Mouse (Mus musculus): ENCODE measurements around the gene Apbb1. TPM values are rescaled to one million over a fixed set of nuclear protein-coding genes. Genes with fewer than 3 reads are reported as not detected.

Gene Apbb1
- total and polyA plus RNA-seq, 2 experiments: 1.1 to 1.6 TPM

- Histone ChIP-seq H3K9ac (ENCODE audit: low read depth, low read length) (no peak overlapping the region), H3K27me3 (ENCODE audit: control insufficient read depth, insufficient read depth, low read length) (no peaks in the 10 kb centered on the region), H3K79me2 (ENCODE audit: control insufficient read depth, insufficient read depth, low read length) (no peaks in the 10 kb centered on the region), H3K36me3 (ENCODE audit: control insufficient read depth, insufficient read depth, low read length) (peaks cover 27% of the 10 kb centered on the region), H3K27ac (replicated peaks; ENCODE audit: insufficient read depth, low read depth, low read length) (no peak overlapping the region), H3K4me1 (ENCODE audit: control insufficient read depth, insufficient read depth, low read length) (peaks cover 3% of the 10 kb centered on the region; the same call in 1 of the 2 replicates), H3K4me3 (ENCODE audit: insufficient read depth, low read depth, low read length) (no peak overlapping the region)
- DNase-seq (ENCODE audit: extremely low read depth, low read depth, low spot score): no peak
- WGBS: 62% methylated on average over 3 of the region's 3 CpGs
- no peak for TF ChIP-seq CTCF (IDR thresholded peaks at IDR 0.05; ENCODE audit: low read depth, low read length)
- no peak for TF ChIP-seq POLR2A (IDR thresholded peaks at IDR 0.05; ENCODE audit: extremely low read depth, insufficient read depth, low read length)
Measured at GRCm38 (mm10) chr7:105619701-105620100, 38.2 kb upstream of the Apbb1 start.

- TF ChIP-seq POLR2A (IDR thresholded peaks at IDR 0.05; ENCODE audit: extremely low read depth, insufficient read depth, low read length) (no peak), CTCF (IDR thresholded peaks at IDR 0.05; ENCODE audit: low read depth, low read length) (no peak)
- 97% methylated on average over 22 of the region's 22 CpGs for WGBS
- no peaks in the 10 kb centered on the region for H3K27me3 ChIP-seq (ENCODE audit: control insufficient read depth, insufficient read depth, low read length)
- no peak overlapping the region for H3K4me3 ChIP-seq (ENCODE audit: insufficient read depth, low read depth, low read length)
- no peak for DNase-seq (ENCODE audit: extremely low read depth, low read depth, low spot score)
- no peak overlapping the region for H3K27ac ChIP-seq (replicated peaks; ENCODE audit: insufficient read depth, low read depth, low read length)
- no peak overlapping the region for H3K9ac ChIP-seq (ENCODE audit: low read depth, low read length)
- H3K36me3 ChIP-seq (ENCODE audit: control insufficient read depth, insufficient read depth, low read length): peaks cover 20% of the 10 kb centered on the region
- H3K4me1 ChIP-seq (ENCODE audit: control insufficient read depth, insufficient read depth, low read length): peaks cover 3% of the 10 kb centered on the region; the same call in 1 of the 2 replicates
- H3K79me2 ChIP-seq (ENCODE audit: control insufficient read depth, insufficient read depth, low read length): no peaks in the 10 kb centered on the region
Measured at GRCm38 (mm10) chr7:105617810-105618209, 36.4 kb upstream of the Apbb1 start.

- Histone ChIP-seq H3K79me2 (ENCODE audit: control insufficient read depth, insufficient read depth, low read length) (no peaks in the 10 kb centered on the region), H3K9ac (ENCODE audit: low read depth, low read length) (no peak overlapping the region), H3K4me3 (ENCODE audit: insufficient read depth, low read depth, low read length) (no peak overlapping the region), H3K4me1 (ENCODE audit: control insufficient read depth, insufficient read depth, low read length) (peaks cover 3% of the 10 kb centered on the region; the same call in 1 of the 2 replicates), H3K27me3 (ENCODE audit: control insufficient read depth, insufficient read depth, low read length) (no peaks in the 10 kb centered on the region), H3K36me3 (ENCODE audit: control insufficient read depth, insufficient read depth, low read length) (peaks cover 23% of the 10 kb centered on the region), H3K27ac (replicated peaks; ENCODE audit: insufficient read depth, low read depth, low read length) (no peak overlapping the region)
- DNase-seq (ENCODE audit: extremely low read depth, low read depth, low spot score): peak; percentile 54
- 65% methylated on average over 6 of the region's 6 CpGs for WGBS
- no peak for TF ChIP-seq CTCF (IDR thresholded peaks at IDR 0.05; ENCODE audit: low read depth, low read length)
Measured at GRCm38 (mm10) chr7:105616561-105616960, 35.1 kb upstream of the Apbb1 start.

- H3K9ac ChIP-seq (ENCODE audit: low read depth, low read length): no peak overlapping the region
Measured at GRCm38 (mm10) chr7:105615720-105616119, 34.3 kb upstream of the Apbb1 start.

DNA sequence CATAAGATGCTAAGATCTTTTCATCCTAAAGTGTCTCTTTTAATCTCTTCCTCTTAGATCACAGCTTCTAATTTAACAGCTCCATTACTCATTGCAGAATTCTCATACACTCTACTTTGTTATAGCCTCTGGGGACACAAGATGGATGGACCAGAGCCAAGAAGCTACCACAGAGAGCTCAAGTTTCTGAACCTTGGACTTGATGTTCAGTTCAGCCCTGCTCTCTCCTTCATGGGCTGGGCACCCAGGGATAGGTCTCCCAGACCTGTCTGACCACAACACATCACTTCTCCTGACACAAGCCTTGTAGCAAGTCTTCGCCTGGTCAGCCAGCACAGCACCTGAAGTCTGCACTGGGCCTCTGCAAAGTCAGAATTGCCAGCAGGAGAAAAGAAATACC is 32.9 kb upstream of the Apbb1 start:
- H3K9ac ChIP-seq (ENCODE audit: low read depth, low read length): no peak overlapping the region
- no peak overlapping the region for H3K27ac ChIP-seq (replicated peaks; ENCODE audit: insufficient read depth, low read depth, low read length)
- H3K4me3 ChIP-seq (ENCODE audit: insufficient read depth, low read depth, low read length): no peak overlapping the region
- no peak for DNase-seq (ENCODE audit: extremely low read depth, low read depth, low spot score)
- no peaks in the 10 kb centered on the region for H3K79me2 ChIP-seq (ENCODE audit: control insufficient read depth, insufficient read depth, low read length)
- H3K27me3 ChIP-seq (ENCODE audit: control insufficient read depth, insufficient read depth, low read length): no peaks in the 10 kb centered on the region
- peaks cover 34% of the 10 kb centered on the region for H3K36me3 ChIP-seq (ENCODE audit: control insufficient read depth, insufficient read depth, low read length)
- TF ChIP-seq CTCF (IDR thresholded peaks at IDR 0.05; ENCODE audit: low read depth, low read length) (no peak), POLR2A (IDR thresholded peaks at IDR 0.05; ENCODE audit: extremely low read depth, insufficient read depth, low read length) (no peak)
- 92% methylated on average over 1 of the region's 1 CpGs for WGBS
- H3K4me1 ChIP-seq (ENCODE audit: control insufficient read depth, insufficient read depth, low read length): peaks cover 3% of the 10 kb centered on the region; the same call in 1 of the 2 replicates

More at GRCm38 (mm10) chr7:105615720-105616119, 34.3 kb upstream of the Apbb1 start:
- no peak overlapping the region for H3K4me3 ChIP-seq (ENCODE audit: insufficient read depth, low read depth, low read length)
- peaks cover 3% of the 10 kb centered on the region; the same call in 1 of the 2 replicates for H3K4me1 ChIP-seq (ENCODE audit: control insufficient read depth, insufficient read depth, low read length)
- peak; percentile 73 for DNase-seq (ENCODE audit: extremely low read depth, low read depth, low spot score)
- H3K36me3 ChIP-seq (ENCODE audit: control insufficient read depth, insufficient read depth, low read length): peaks cover 28% of the 10 kb centered on the region
- no peaks in the 10 kb centered on the region for H3K27me3 ChIP-seq (ENCODE audit: control insufficient read depth, insufficient read depth, low read length)
- H3K27ac ChIP-seq (replicated peaks; ENCODE audit: insufficient read depth, low read depth, low read length): no peak overlapping the region; the same call in 1 of the 2 replicates
- WGBS: 30% methylated on average over 1 of the region's 1 CpGs
- no peaks in the 10 kb centered on the region for H3K79me2 ChIP-seq (ENCODE audit: control insufficient read depth, insufficient read depth, low read length)
- TF ChIP-seq POLR2A (IDR thresholded peaks at IDR 0.05; ENCODE audit: extremely low read depth, insufficient read depth, low read length): no peak
- no peak for TF ChIP-seq CTCF (IDR thresholded peaks at IDR 0.05; ENCODE audit: low read depth, low read length)

DNA sequence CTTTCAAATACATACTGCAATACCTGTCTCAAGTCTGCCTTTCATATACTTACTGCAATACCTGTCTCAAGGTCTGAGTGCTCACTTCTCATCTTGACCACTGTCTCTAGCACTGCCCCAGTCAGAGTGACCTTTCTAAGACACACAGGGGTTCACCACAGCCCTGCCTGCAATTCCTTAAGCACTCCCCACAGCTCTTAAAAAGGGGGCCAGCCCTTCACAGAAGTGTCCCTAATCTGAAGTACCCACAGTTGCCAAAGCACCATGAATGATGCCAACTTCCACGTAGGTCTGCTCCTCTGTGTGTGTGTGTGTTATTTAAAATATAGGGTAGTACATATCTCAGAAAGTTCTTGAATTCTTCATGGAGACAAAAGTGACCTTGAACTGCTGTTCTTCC is 30.3 kb upstream of the Apbb1 start:
- no peak overlapping the region for H3K27ac ChIP-seq (replicated peaks; ENCODE audit: insufficient read depth, low read depth, low read length)
- H3K36me3 ChIP-seq (ENCODE audit: control insufficient read depth, insufficient read depth, low read length): peaks cover 28% of the 10 kb centered on the region
- H3K4me3 ChIP-seq (ENCODE audit: insufficient read depth, low read depth, low read length): no peak overlapping the region
- no peaks in the 10 kb centered on the region for H3K27me3 ChIP-seq (ENCODE audit: control insufficient read depth, insufficient read depth, low read length)
- TF ChIP-seq POLR2A (IDR thresholded peaks at IDR 0.05; ENCODE audit: extremely low read depth, insufficient read depth, low read length) (no peak), CTCF (IDR thresholded peaks at IDR 0.05; ENCODE audit: low read depth, low read length) (no peak)
- H3K4me1 ChIP-seq (ENCODE audit: control insufficient read depth, insufficient read depth, low read length): peaks cover 2% of the 10 kb centered on the region; the same call in 1 of the 2 replicates
- no peaks in the 10 kb centered on the region for H3K79me2 ChIP-seq (ENCODE audit: control insufficient read depth, insufficient read depth, low read length)
- no peak for DNase-seq (ENCODE audit: extremely low read depth, low read depth, low spot score)
- no peak overlapping the region for H3K9ac ChIP-seq (ENCODE audit: low read depth, low read length)
- 97% methylated on average over 1 of the region's 1 CpGs for WGBS

Measured in liver, adult 2 months (tissue).